Mouse (Mus musculus) heart, adult 2 months (tissue): Measurements from ENCODE around the gene Oaf.

ENCODE experiments used
- CTCF ChIP-seq: fragments of 200-600 bp; IDR thresholded peaks from 2 replicates; pipeline ENCODE4 v1.8.1; 2022; ENCODE audit warnings: antibody characterized with exemption, mild to moderate bottlenecking, moderate library complexity
- EP300 ChIP-seq: fragments of 200-500 bp; IDR thresholded peaks from 2 replicates; pipeline ENCODE4 v1.6.1; 2011; ENCODE audit warnings: low read depth, low read length, control low read depth; ENCODE audit not compliant: insufficient read depth

GRCm38 (mm10) chr9:43261941-43262340, 22.2 kb upstream of the Oaf start:
- no peak for TF ChIP-seq CTCF
- TF ChIP-seq EP300 = no peak
